Comparison of ENCODE assay signal across 8 mouse cellular contexts in genomic region chr17:28079618-28080017, GRCm38 (mm10). TPM values are rescaled to one million over a fixed set of nuclear protein-coding genes. Genes with fewer than 3 reads are reported as not detected.
A peak's percentile ranks its signal among the peaks of the same experiment; 100 is the strongest.
DNase-seq lines count a peak whose midpoint lies in the region; ATAC-seq lines count a peak whose summit lies in the region.

No protein-coding gene starts in this region.

- WGBS in intestine, embryonic 16.5 days: under 1% methylated on average over 25 of the region's 25 CpGs
- WGBS in limb, embryonic 10.5 days: 1% methylated on average over 25 of the region's 25 CpGs
- under 1% methylated on average over 25 of the region's 25 CpGs for WGBS in midbrain, embryonic 12.5 days

- peaks cover 15% of the 10 kb centered on the region for H3K4me1 ChIP-seq in intestine, embryonic 16.5 days (ENCODE audit: control insufficient read depth, insufficient read depth, low read length)
- H3K4me1 ChIP-seq in limb, embryonic 10.5 days: peaks cover 37% of the 10 kb centered on the region
- H3K4me1 ChIP-seq in midbrain, embryonic 12.5 days: peaks cover 23% of the 10 kb centered on the region

- H3K4me3 ChIP-seq in intestine, embryonic 16.5 days (ENCODE audit: low read length): peak overlapping the region; percentile 65
- H3K4me3 ChIP-seq in limb, embryonic 10.5 days: peak overlapping the region; percentile 70
- H3K4me3 ChIP-seq in midbrain, embryonic 12.5 days: peak overlapping the region; percentile 53

- H3K4me2 ChIP-seq in intestine, embryonic 16.5 days (ENCODE audit: low read depth, low read length): peak overlapping the region; percentile 100
- peak overlapping the region; percentile 94 for H3K4me2 ChIP-seq in midbrain, embryonic 12.5 days (replicated peaks)

- no peaks in the 10 kb centered on the region for H3K9me3 ChIP-seq in intestine, embryonic 16.5 days (ENCODE audit: control insufficient read depth, low read length)
- H3K9me3 ChIP-seq in limb, embryonic 10.5 days (replicated peaks): no peaks in the 10 kb centered on the region
- no peaks in the 10 kb centered on the region for H3K9me3 ChIP-seq in midbrain, embryonic 12.5 days

- H3K36me3 ChIP-seq in intestine, embryonic 16.5 days (ENCODE audit: control insufficient read depth, insufficient read depth, low read length): no peaks in the 10 kb centered on the region
- no peaks in the 10 kb centered on the region for H3K36me3 ChIP-seq in limb, embryonic 10.5 days
- no peaks in the 10 kb centered on the region for H3K36me3 ChIP-seq in midbrain, embryonic 12.5 days

- ATAC-seq in intestine, embryonic 16.5 days: peak; percentile 43
- ATAC-seq in midbrain, embryonic 12.5 days (ENCODE audit: low FRiP score, low read depth): peak; percentile 34
- no peak for ATAC-seq in erythroid progenitor cell, adult 5-6 weeks (replicated peaks; ENCODE audit: low FRiP score, poor library complexity, severe bottlenecking)

- H3K27me3 ChIP-seq in intestine, embryonic 16.5 days (replicated peaks; ENCODE audit: control insufficient read depth, insufficient read depth, low read length): no peaks in the 10 kb centered on the region
- H3K27me3 ChIP-seq in limb, embryonic 10.5 days (ENCODE audit: low read depth, poor library complexity, severe bottlenecking): peaks cover 21% of the 10 kb centered on the region
- H3K27me3 ChIP-seq in midbrain, embryonic 12.5 days: peaks cover 48% of the 10 kb centered on the region

- no peak overlapping the region for H3K27ac ChIP-seq in intestine, embryonic 16.5 days (ENCODE audit: low read length)
- peak overlapping the region; percentile 79 for H3K27ac ChIP-seq in limb, embryonic 10.5 days
- no peak overlapping the region for H3K27ac ChIP-seq in midbrain, embryonic 12.5 days (replicated peaks)

- peak overlapping the region; percentile 71 for H3K9ac ChIP-seq in intestine, embryonic 16.5 days (ENCODE audit: low read depth, low read length)
- peak overlapping the region; percentile 63 for H3K9ac ChIP-seq in midbrain, embryonic 12.5 days (replicated peaks)

- DNase-seq in adrenal gland, adult 2 months: peak; percentile 84
- peak; percentile 98 for DNase-seq in embryo, embryonic 10.5 days (ENCODE audit: low spot score)
- peak; percentile 58 to 85 for DNase-seq in gastrocnemius, postnatal 4 days (ENCODE audit: low spot score in 2 of 2)
- peak; percentile 95 for DNase-seq in limb, embryonic 10.5 days (ENCODE audit: low spot score)
- peak; percentile 42 for DNase-seq in skeletal muscle tissue, adult 2 months (ENCODE audit: low read depth, low spot score)

RNA-seq across cellular contexts. Expression of gene Tcp11, which starts 0.8 kb away (rescaled TPM):
- total RNA-seq in adrenal gland, adult 2 months (2021): under 1 TPM in 1 of 2 experiments, not detected in 1; 0.24 TPM
- polyA plus RNA-seq in adrenal gland, adult 2 months (2012; rRNA removed): 0.08 TPM in 1 of 2 replicates, not detected in the other
- under 1 TPM; 0.70 to 0.93 TPM for total RNA-seq in gastrocnemius, postnatal 4 days (2021)
- 1.6 TPM in 2 replicates for polyA plus RNA-seq in intestine, embryonic 16.5 days (2015; fragmentation: Nextera tagmentation; extraction: Ambion mirVana)
- 0.97 and 1.1 TPM in 2 replicates for polyA plus RNA-seq in limb, embryonic 10.5 days (2016; fragmentation: Nextera tagmentation; extraction: Ambion mirVana)
- polyA plus RNA-seq in midbrain, embryonic 12.5 days (2016; fragmentation: Nextera tagmentation; extraction: Ambion mirVana): 1.4 and 1.9 TPM in 2 replicates
- not detected in 2 replicates for total RNA-seq in erythroid progenitor cell, adult 5-6 weeks (2015; ENCODE audit: low replicate concordance)
- not detected in 2 replicates for total RNA-seq in erythroid progenitor cell, adult 5-6 weeks (2017; ENCODE audit: low replicate concordance)

Comparison
In these comparisons a context has a peak if more than half of its experiments do, and no peak if none do; other contexts are left out.
1. DNase-seq: peak in every context shown above with its lines; median percentile 98 in embryo, embryonic 10.5 days; 95 in limb, embryonic 10.5 days; 84 in adrenal gland, adult 2 months; 72 in gastrocnemius, postnatal 4 days; 42 in skeletal muscle tissue, adult 2 months.